Mouse (Mus musculus) liver, adult 2 months (tissue): ENCODE measurements at regions not wholly inside any gene's neighbourhood (a gene's known extent, or its start where the extent isn't known, plus 50 kb on each side); places are given as distances from the start of the nearest gene placed in this dataset.

Experiments
- DNase-seq: peaks from one replicate; pipeline ENCODE4 v3.0.0-alpha.2; 2011; ENCODE audit warnings: low read depth, low spot score; ENCODE audit errors: extremely low read depth
- H3K27ac ChIP-seq: fragments of 200-500 bp; replicated peaks from 2 replicates; pipeline ENCODE4 v1.5.1; 2012; ENCODE audit warnings: low read depth, mild to moderate bottlenecking, control low read depth, inconsistent platforms, low read length; ENCODE audit not compliant: insufficient read depth
- H3K27me3 ChIP-seq: fragments of 200-500 bp; 2 replicates; pipeline ENCODE4 v1.6.1; 2012; ENCODE audit warnings: mild to moderate bottlenecking, moderate library complexity, low read length, inconsistent platforms; ENCODE audit not compliant: control insufficient read depth, insufficient read depth
- H3K36me3 ChIP-seq: fragments of 200-500 bp; 2 replicates; pipeline ENCODE4 v1.6.1; 2012; ENCODE audit warnings: low read length, inconsistent platforms; ENCODE audit not compliant: control insufficient read depth, insufficient read depth
- H3K4me1 ChIP-seq: fragments of 200-500 bp; 2 replicates; pipeline ENCODE4 v1.6.1; 2011; ENCODE audit warnings: low read length; ENCODE audit not compliant: control insufficient read depth, insufficient read depth
- H3K4me3 ChIP-seq: fragments of 200-500 bp; 2 replicates; pipeline ENCODE4 v1.5.1; 2011; ENCODE audit warnings: low read depth, mild to moderate bottlenecking, control low read depth, low read length, moderate library complexity; ENCODE audit not compliant: insufficient read depth
- H3K79me2 ChIP-seq: fragments of 200-500 bp; 2 replicates; pipeline ENCODE4 v1.6.1; 2012; ENCODE audit warnings: inconsistent platforms, mild to moderate bottlenecking, low read length, moderate library complexity; ENCODE audit not compliant: control insufficient read depth, insufficient read depth
- H3K9ac ChIP-seq: fragments of 200-500 bp; 2 replicates; pipeline ENCODE4 v1.6.1; 2012; ENCODE audit warnings: low read depth, mild to moderate bottlenecking, control low read depth, inconsistent platforms, low read length
- CTCF ChIP-seq: fragments of 200-500 bp; IDR thresholded peaks from 2 replicates; pipeline ENCODE4 v1.5.1; 2011; ENCODE audit warnings: low read depth, low read length, control low read depth
- POLR2A ChIP-seq: fragments of 200-500 bp; IDR thresholded peaks from 2 replicates; pipeline ENCODE4 v1.6.1; 2011; ENCODE audit warnings: low read length, control low read depth; ENCODE audit not compliant: insufficient read depth; ENCODE audit errors: extremely low read depth
- WGBS: fragments of 180-500 bp; shearing (Covaris S2); methylation state at CpG from one replicate; pipeline ENCODE4 v1.1.7; 2018; 5-methylcytosine and 5-hydroxymethylcytosine counted together

DNA sequence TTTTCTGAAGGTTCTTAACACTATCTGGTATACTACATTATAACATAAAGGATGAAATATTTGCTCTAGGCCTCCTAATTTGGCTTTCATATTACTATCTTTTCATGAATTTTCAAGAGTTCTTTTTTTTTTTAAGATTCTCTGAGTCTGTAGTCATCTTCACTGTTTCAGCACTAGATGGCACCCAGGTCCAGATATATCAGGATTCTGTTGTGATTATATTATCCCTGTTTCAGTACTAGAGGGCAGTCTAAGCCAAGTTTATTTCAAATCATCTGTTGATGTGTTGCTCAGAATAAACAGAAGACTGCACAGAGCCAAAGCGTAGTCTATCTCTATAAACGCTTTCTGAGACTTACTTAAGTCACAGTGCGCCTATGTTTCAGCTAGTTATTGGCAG is 1760.2 kb upstream of the Acvr2a start:
- TF ChIP-seq POLR2A (no peak), CTCF (no peak)

DNA sequence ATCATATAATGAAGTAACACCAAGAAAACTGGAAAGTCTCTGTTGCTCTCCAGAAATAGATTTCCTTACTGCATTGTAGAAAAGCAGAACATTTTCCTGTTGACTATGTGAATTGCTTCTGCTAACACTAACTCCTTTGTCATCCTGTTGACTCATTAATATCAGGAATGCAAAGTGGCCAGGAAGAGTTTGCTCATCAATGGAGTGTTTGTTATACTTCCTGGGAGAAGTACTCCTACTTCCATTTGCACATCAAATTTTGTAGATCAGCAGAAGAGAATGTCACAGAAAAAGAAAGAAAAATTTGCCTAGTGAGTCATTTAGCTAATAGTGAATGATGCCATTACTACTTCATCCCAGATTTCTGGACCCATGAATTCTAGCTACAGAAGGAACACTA is 1739.7 kb upstream of the Acvr2a start:
- DNase-seq: no peak
- TF ChIP-seq POLR2A: no peak
- TF ChIP-seq CTCF: no peak
- Histone ChIP-seq H3K4me1 (no peaks in the 10 kb centered on the region), H3K9ac (no peak overlapping the region), H3K27me3 (no peaks in the 10 kb centered on the region), H3K4me3 (no peak overlapping the region), H3K36me3 (no peaks in the 10 kb centered on the region), H3K27ac (no peak overlapping the region), H3K79me2 (no peaks in the 10 kb centered on the region)

More for the DNA sequence above, 1760.2 kb upstream of the Acvr2a start:
- H3K36me3 ChIP-seq: no peaks in the 10 kb centered on the region
- no peaks in the 10 kb centered on the region for H3K27me3 ChIP-seq
- DNase-seq: peak; percentile 3
- WGBS: 89% methylated on average over 3 of the region's 3 CpGs
- H3K27ac ChIP-seq: no peak overlapping the region
- no peaks in the 10 kb centered on the region for H3K79me2 ChIP-seq
- H3K4me3 ChIP-seq: no peak overlapping the region
- no peak overlapping the region for H3K9ac ChIP-seq
- H3K4me1 ChIP-seq: no peaks in the 10 kb centered on the region

DNA sequence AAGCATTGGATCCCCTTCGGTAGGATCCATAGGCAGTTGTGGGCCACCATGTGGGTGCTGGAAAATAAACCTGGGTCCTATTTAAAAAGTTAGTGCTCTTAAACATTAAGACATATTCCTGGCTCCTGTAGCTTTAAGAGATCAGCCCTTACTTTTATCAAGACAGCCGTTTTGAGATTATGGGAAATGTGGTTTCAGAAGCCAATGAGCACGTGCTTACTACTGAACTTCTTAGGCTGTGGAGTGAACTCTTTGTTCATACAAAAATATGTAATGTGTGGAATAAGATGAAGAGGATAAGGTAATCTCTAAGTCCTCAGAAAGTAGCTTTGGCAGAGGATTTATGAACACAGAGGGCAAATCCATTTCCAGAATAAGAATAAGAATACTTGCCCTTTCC is 1738.7 kb upstream of the Acvr2a start:
- H3K27ac ChIP-seq: no peak overlapping the region
- TF ChIP-seq CTCF (no peak), POLR2A (no peak)
- 75% methylated on average over 3 of the region's 3 CpGs for WGBS
- DNase-seq: no peak
- H3K4me1 ChIP-seq: no peaks in the 10 kb centered on the region
- no peaks in the 10 kb centered on the region for H3K27me3 ChIP-seq
- H3K79me2 ChIP-seq: no peaks in the 10 kb centered on the region
- no peaks in the 10 kb centered on the region for H3K36me3 ChIP-seq
- no peak overlapping the region for H3K9ac ChIP-seq
- no peak overlapping the region for H3K4me3 ChIP-seq

DNA sequence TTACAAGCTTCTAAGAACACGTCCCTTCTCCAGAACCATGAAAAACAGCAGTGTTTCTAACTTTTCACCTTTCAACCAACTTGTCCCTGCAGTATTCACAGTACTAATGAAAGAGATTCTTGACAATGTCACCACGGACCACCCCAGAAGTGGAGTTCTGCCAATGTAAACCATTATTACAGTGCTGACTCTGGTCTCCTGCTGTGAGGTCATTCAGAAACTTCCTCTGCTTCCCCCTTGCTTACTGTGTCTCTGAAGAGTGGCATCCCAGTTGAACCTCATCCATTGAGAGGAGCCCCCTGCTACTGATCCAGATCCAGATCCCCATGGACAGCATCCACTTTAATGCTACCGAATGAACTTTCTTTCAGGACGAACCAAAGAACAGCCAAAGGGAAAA is 1725.3 kb upstream of the Acvr2a start:
- no peak for TF ChIP-seq CTCF
- no peak for TF ChIP-seq POLR2A
- no peak overlapping the region for H3K9ac ChIP-seq
- 56% methylated on average over 4 of the region's 4 CpGs for WGBS
- H3K27me3 ChIP-seq: 0 out of 2 replicates have a peak, but pooled peaks cover 5% of the 10 kb centered on the region
- H3K79me2 ChIP-seq: no peaks in the 10 kb centered on the region
- no peak overlapping the region for H3K4me3 ChIP-seq
- H3K4me1 ChIP-seq: no peaks in the 10 kb centered on the region
- DNase-seq: peak; percentile 20
- H3K36me3 ChIP-seq: no peaks in the 10 kb centered on the region
- no peak overlapping the region for H3K27ac ChIP-seq

DNA sequence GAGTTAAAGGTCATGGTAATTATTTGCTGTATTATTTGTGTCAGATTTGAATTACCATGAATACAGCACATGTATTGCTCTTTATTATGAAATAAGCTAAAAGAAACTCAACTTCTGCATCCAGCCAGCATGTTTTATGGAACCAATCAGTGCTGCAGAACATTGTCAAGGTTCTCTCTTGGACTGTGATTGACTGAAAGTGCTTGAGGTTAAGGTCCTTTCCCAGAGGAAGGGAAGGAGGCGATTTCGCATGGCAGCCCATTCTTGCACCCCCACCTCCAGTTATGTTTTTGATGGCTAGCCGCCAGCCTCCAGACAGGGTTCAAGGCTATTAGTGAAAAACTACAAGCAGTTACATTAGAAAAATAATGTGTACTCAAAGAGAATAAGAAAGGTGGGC is 1717.9 kb upstream of the Acvr2a start:
- no peaks in the 10 kb centered on the region for H3K4me1 ChIP-seq
- no peak for DNase-seq
- no peak overlapping the region for H3K27ac ChIP-seq
- H3K36me3 ChIP-seq: no peaks in the 10 kb centered on the region
- H3K79me2 ChIP-seq: no peaks in the 10 kb centered on the region
- peaks cover 4% of the 10 kb centered on the region; the same call in 1 of the 2 replicates for H3K27me3 ChIP-seq
- WGBS: 36% methylated on average over 3 of the region's 3 CpGs
- TF ChIP-seq CTCF (no peak), POLR2A (no peak)
- no peak overlapping the region for H3K4me3 ChIP-seq
- no peak overlapping the region for H3K9ac ChIP-seq

DNA sequence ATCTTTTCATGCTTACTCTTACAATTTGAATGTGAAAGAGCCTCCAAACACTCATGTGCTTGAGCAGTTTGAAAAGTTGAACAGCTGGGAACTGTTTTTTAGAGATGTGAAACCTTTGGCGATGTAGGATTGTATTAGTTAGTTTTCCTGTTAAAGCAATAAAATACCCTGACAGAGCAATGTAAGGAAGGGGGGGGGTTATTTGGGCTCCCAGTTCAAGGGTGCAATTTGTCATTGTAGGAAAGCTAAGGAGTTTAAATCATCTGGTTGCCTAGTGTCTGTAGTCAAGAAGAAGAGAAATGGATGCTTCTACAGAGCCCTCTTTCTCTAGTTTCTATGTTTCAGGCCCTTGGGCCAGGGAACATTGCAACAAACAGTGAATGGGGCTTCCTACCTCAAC is 1674.5 kb upstream of the Acvr2a start:
- no peak overlapping the region for H3K9ac ChIP-seq
- H3K27ac ChIP-seq: no peak overlapping the region
- no peak overlapping the region for H3K4me3 ChIP-seq
- DNase-seq: no peak
- WGBS: 85% methylated on average over 1 of the region's 1 CpGs
- TF ChIP-seq POLR2A (no peak), CTCF (no peak)
- no peaks in the 10 kb centered on the region for H3K36me3 ChIP-seq
- no peaks in the 10 kb centered on the region for H3K4me1 ChIP-seq
- H3K27me3 ChIP-seq: no peaks in the 10 kb centered on the region
- no peaks in the 10 kb centered on the region for H3K79me2 ChIP-seq
